Mouse (Mus musculus): ENCODE results near the gene Hist1h2bf. TPM values are rescaled to one million over a fixed set of nuclear protein-coding genes. Genes with fewer than 3 reads are reported as not detected.
"Not testable (repeated sequence)": the region's sequence is repeated elsewhere in the genome, so short reads cannot be mapped to it uniquely, and the experiment has no call there.

Hist1h2bf gene
- polyA plus RNA-seq (2016; fragmentation: Nextera tagmentation; extraction: Ambion mirVana) = 3.4 and 6.6 TPM in 2 replicates

DNA sequence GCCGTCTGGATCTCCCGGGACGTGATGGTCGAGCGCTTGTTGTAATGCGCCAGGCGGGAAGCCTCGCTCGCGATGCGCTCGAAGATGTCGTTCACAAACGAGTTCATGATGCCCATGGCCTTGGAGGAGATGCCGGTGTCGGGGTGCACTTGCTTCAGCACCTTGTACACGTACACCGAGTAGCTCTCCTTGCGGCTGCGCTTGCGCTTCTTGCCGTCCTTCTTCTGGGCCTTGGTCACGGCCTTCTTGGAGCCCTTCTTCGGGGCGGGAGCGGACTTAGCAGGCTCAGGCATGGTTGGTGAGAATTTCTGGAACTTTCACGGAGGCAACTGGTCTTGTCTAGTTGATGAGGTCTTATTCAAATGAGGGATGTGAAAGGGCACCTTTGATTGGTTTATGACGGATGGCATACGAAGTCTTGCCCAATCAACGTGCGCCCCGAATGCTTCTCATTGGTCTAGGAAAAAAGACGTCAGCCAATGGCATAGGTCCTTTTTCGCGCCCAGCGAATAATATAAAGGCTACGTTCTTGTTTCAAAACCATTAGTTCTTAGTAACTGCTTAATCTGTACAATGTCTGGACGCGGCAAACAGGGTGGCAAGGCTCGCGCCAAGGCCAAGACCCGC, at the start of gene Hist1h2bf, which contains the start of gene Hist1h2ad:
Gene Hist1h2bf (minus strand): TSS at position 299 of the 627 bp plus-strand sequence.
Gene Hist1h2ad (plus strand): TSS at position 484 of the 627 bp plus-strand sequence.
- Histone ChIP-seq H3K4me1 (peaks cover 28% of the 10 kb centered on the region), H3K9ac (peak within 1 kb of the TSS; percentile 47), H3K4me3 (peak within 1 kb of the TSS; percentile 25), H3K4me2 (replicated peaks) (peak within 1 kb of the TSS; percentile 72), H3K27ac (peak within 1 kb of the TSS; percentile 62)
- not testable (repeated sequence) for H3K27me3 ChIP-seq (replicated peaks); H3K9me3 ChIP-seq; H3K36me3 ChIP-seq
- WGBS = under 1% methylated on average over 42 of the region's 42 CpGs
- peak; percentile 90 for ATAC-seq (ENCODE audit: low FRiP score, low read depth)

GRCm38 (mm10) chr13:23622861-23623450, 49.0 kb upstream of the Hist1h2bf start:
- Histone ChIP-seq H3K9me3 (no peaks in the 10 kb centered on the region), H3K9ac (peak overlapping the region; percentile 92), H3K4me1 (peaks cover 11% of the 10 kb centered on the region; the same call in 1 of the 2 replicates), H3K27me3 (replicated peaks) (no peaks in the 10 kb centered on the region), H3K4me2 (replicated peaks) (peak overlapping the region; percentile 95), H3K4me3 (peak overlapping the region; percentile 68), H3K27ac (no peak overlapping the region), H3K36me3 (no peaks in the 10 kb centered on the region)
- 28% methylated on average over 7 of the region's 7 CpGs for WGBS
- no peak for ATAC-seq (ENCODE audit: low FRiP score, low read depth)

- ATAC-seq (ENCODE audit: low FRiP score, low read depth) = peak; percentile 95
- H3K27ac ChIP-seq = peak within 1 kb of the TSS; percentile 93
- not testable (repeated sequence) for H3K27me3 ChIP-seq (replicated peaks); H3K9me3 ChIP-seq; H3K36me3 ChIP-seq
- H3K4me2 ChIP-seq (replicated peaks) = peak within 1 kb of the TSS; percentile 95
- H3K4me1 ChIP-seq = peaks cover 11% of the 10 kb centered on the region; the same call in 1 of the 2 replicates
- under 1% methylated on average over 53 of the region's 53 CpGs for WGBS
- peak within 1 kb of the TSS; percentile 68 for H3K4me3 ChIP-seq
- H3K9ac ChIP-seq = peak within 1 kb of the TSS; percentile 92
These were observed 48.2 kb upstream of the Hist1h2bf start, which contains the start of gene Hist1h1e for GRCm38 (mm10) chr13:23622175-23622671. Hist1h1e (minus strand) TSS chr13:23622558.

GRCm38 (mm10) chr13:23621532-23622174, 47.7 kb upstream of the Hist1h2bf start:
- H3K27ac ChIP-seq = peak overlapping the region; percentile 93
- H3K4me3 ChIP-seq = peak overlapping the region; percentile 68
- no peaks in the 10 kb centered on the region for H3K27me3 ChIP-seq (replicated peaks)
- H3K9ac ChIP-seq = peak overlapping the region; percentile 92
- WGBS = under 1% methylated on average over 18 of the region's 18 CpGs
- H3K9me3 ChIP-seq = no peaks in the 10 kb centered on the region
- ATAC-seq (ENCODE audit: low FRiP score, low read depth) = peak; percentile 85
- peak overlapping the region; percentile 95 for H3K4me2 ChIP-seq (replicated peaks)
- H3K4me1 ChIP-seq = peaks cover 11% of the 10 kb centered on the region; the same call in 1 of the 2 replicates
- H3K36me3 ChIP-seq = no peaks in the 10 kb centered on the region

- Histone ChIP-seq H3K27me3 (replicated peaks) (no peaks in the 10 kb centered on the region), H3K27ac (peak within 1 kb of the TSS; percentile 93), H3K9me3 (no peaks in the 10 kb centered on the region), H3K9ac (peak within 1 kb of the TSS; percentile 92), H3K36me3 (no peaks in the 10 kb centered on the region), H3K4me1 (peaks cover 11% of the 10 kb centered on the region; the same call in 1 of the 2 replicates), H3K4me3 (peak within 1 kb of the TSS; percentile 68), H3K4me2 (replicated peaks) (peak within 1 kb of the TSS; percentile 95)
- WGBS = 2% methylated on average over 27 of the region's 27 CpGs
- ATAC-seq (ENCODE audit: low FRiP score, low read depth) = peak; percentile 80
These were observed 46.9 kb upstream of the Hist1h2bf start, which contains the start of gene Hist1h2be for GRCm38 (mm10) chr13:23620733-23621531. Hist1h2be (minus strand) TSS chr13:23621124.

DNA sequence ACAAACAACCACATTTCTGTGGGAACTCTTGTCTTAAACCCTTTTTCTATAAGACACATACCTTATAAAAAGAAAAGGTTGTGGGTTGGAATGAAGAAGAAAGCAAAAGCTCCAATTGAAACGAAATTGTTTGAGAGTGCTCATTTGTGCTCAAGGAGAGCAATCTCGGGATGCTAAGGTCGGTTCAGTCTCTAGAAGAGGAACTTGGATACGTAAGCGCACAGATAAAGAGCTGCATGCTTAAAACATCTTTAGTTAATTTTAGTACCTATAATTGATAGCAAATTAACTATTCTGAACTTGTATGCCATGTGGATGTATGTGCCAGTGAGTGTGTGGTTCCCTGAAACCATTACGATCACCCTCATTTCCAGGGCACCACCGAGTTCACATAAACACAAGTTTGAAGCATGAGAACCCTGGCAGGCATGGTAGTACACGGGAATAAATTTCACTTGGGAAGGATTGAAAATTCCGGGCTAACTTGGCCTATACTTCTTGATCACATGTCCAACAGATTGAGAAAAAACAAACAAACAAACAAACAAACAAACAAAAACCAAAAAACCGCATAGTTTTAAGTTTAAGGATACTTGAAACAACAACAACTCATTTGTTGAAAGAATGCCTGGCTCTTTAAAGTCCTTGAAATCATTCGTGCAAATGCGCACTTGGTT, 46.2 kb upstream of the Hist1h2bf start:
- peak overlapping the region; percentile 70; the same call in 1 of the 2 replicates for H3K27ac ChIP-seq
- H3K9me3 ChIP-seq = no peaks in the 10 kb centered on the region
- H3K4me1 ChIP-seq = peaks cover 11% of the 10 kb centered on the region; the same call in 1 of the 2 replicates
- peak overlapping the region; percentile 95 for H3K4me2 ChIP-seq (replicated peaks)
- H3K27me3 ChIP-seq (replicated peaks) = no peaks in the 10 kb centered on the region
- H3K9ac ChIP-seq = peak overlapping the region; percentile 56
- H3K4me3 ChIP-seq = peak overlapping the region; percentile 40
- WGBS = 53% methylated on average over 12 of the region's 12 CpGs
- no peak for ATAC-seq (ENCODE audit: low FRiP score, low read depth)
- H3K36me3 ChIP-seq = no peaks in the 10 kb centered on the region

GRCm38 (mm10) chr13:23611638-23612037, 37.6 kb upstream of the Hist1h2bf start:
- Histone ChIP-seq H3K4me3 (no peak overlapping the region), H3K4me2 (replicated peaks) (no peak overlapping the region), H3K9me3 (no peaks in the 10 kb centered on the region), H3K36me3 (no peaks in the 10 kb centered on the region), H3K4me1 (no peaks in the 10 kb centered on the region), H3K27ac (no peak overlapping the region), H3K27me3 (replicated peaks) (no peaks in the 10 kb centered on the region), H3K9ac (no peak overlapping the region)
- no peak for ATAC-seq (ENCODE audit: low FRiP score, low read depth)
- 87% methylated on average over 3 of the region's 3 CpGs for WGBS

GRCm38 (mm10) chr13:23610393-23610792, 36.4 kb upstream of the Hist1h2bf start:
- H3K4me1 ChIP-seq = no peaks in the 10 kb centered on the region
- H3K27ac ChIP-seq = no peak overlapping the region
- no peak overlapping the region for H3K4me3 ChIP-seq
- no peaks in the 10 kb centered on the region for H3K36me3 ChIP-seq
- H3K4me2 ChIP-seq (replicated peaks) = no peak overlapping the region
- no peak overlapping the region for H3K9ac ChIP-seq
- H3K9me3 ChIP-seq = no peaks in the 10 kb centered on the region
- H3K27me3 ChIP-seq (replicated peaks) = no peaks in the 10 kb centered on the region
- no peak for ATAC-seq (ENCODE audit: low FRiP score, low read depth)
- WGBS = 77% methylated on average over 2 of the region's 2 CpGs

DNA sequence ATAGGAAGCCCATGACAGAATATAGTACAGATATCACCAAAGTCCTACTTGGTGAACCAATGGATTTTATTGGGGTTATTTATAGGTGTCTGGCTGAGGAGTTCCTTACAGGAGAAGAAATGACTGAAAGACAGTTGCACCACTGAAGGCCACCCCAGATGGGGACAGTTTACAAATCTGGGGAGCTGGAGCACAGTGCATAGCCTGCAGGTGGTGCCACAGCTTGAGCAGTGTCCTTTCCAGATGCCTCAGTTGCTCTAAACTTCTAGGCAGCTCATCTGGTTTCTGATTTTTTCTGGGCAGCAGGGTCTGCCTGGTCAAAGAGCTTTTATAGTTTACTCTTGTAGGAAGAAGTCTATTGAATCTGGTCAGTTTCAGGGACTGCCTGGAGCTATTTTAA, 35.8 kb upstream of the Hist1h2bf start:
- Histone ChIP-seq H3K9ac (no peak overlapping the region), H3K36me3 (no peaks in the 10 kb centered on the region), H3K4me3 (no peak overlapping the region), H3K9me3 (no peaks in the 10 kb centered on the region), H3K27ac (no peak overlapping the region), H3K4me2 (replicated peaks) (no peak overlapping the region), H3K27me3 (replicated peaks) (no peaks in the 10 kb centered on the region), H3K4me1 (no peaks in the 10 kb centered on the region)
- no peak for ATAC-seq (ENCODE audit: low FRiP score, low read depth)

DNA sequence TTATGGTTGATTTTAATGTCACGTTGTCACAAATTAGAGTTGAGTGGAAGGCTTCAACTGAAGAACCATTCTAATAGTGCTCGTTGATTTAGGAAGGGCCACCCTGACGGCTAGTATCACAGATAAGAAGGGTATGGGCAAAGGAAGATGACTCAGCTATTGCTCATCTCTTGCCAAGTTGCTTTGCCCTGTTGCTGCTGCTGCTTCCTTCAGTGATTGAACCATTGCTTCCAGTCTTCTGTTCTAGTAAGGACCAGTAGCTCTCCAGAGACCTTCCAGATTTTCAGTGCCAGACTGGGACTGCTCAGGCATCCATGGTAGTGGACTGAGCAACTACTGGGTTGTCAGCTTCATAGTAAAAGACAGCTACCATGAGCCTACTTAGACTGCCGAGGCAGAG, 35.2 kb upstream of the Hist1h2bf start:
- ATAC-seq (ENCODE audit: low FRiP score, low read depth) = no peak
- no peak overlapping the region for H3K4me3 ChIP-seq

DNA sequence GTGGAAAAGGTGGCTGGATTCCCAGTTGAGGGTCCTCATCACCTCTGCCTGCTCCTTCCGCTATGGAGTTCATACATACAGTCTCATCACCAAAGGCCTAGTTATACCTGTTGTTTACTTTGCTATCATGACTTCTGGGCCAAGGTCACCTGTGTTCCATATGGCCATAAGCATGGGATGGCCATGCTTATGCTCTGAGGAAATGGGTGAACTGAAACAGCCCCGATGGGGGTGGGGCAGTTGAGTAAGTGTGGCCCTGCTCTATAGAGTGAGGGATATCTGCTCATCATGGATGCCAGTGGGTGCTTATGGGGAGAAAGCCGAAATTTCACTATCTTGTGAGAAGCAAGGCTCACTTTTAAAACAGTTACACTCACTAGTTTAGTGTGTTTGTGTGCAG, 31.1 kb upstream of the Hist1h2bf start:
- Histone ChIP-seq H3K4me3 (no peak overlapping the region), H3K27me3 (replicated peaks) (no peaks in the 10 kb centered on the region), H3K27ac (no peak overlapping the region), H3K9ac (no peak overlapping the region), H3K4me2 (replicated peaks) (no peak overlapping the region), H3K36me3 (no peaks in the 10 kb centered on the region), H3K4me1 (no peaks in the 10 kb centered on the region), H3K9me3 (no peaks in the 10 kb centered on the region)
- 91% methylated on average over 3 of the region's 3 CpGs for whole genome bisulfite sequencing
- ATAC-seq (ENCODE audit: low FRiP score, low read depth) = no peak

More for the DNA sequence above, 35.2 kb upstream of the Hist1h2bf start:
- H3K9ac ChIP-seq = no peak overlapping the region
- no peak overlapping the region for H3K27ac ChIP-seq
- no peaks in the 10 kb centered on the region for H3K36me3 ChIP-seq
- no peak overlapping the region for H3K4me2 ChIP-seq (replicated peaks)
- H3K27me3 ChIP-seq (replicated peaks) = no peaks in the 10 kb centered on the region
- no peaks in the 10 kb centered on the region for H3K9me3 ChIP-seq
- H3K4me1 ChIP-seq = no peaks in the 10 kb centered on the region
- 86% methylated on average over 4 of the region's 4 CpGs for WGBS
